Mouse (Mus musculus): ENCODE results near the gene Cfap70.

Gene Cfap70

GRCm38 (mm10) chr14:20451765-20452331, at the start of gene Cfap70:
TSS of gene Cfap70 (minus strand) at chr14:20452226.
- peak; percentile 73 to 93 for DNase-seq (ENCODE audit: inconsistent age in 2 of 2, low spot score in 1 of 2)

GRCm38 (mm10) chr14:20499982-20500381, 48.0 kb upstream of the Cfap70 start:
- no peak for DNase-seq (ENCODE audit: inconsistent age in 2 of 2, low spot score in 1 of 2)

- no peak for DNase-seq (ENCODE audit: inconsistent age in 2 of 2, low spot score in 1 of 2)
Observed at GRCm38 (mm10) chr14:20496603-20497002, 44.6 kb upstream of the Cfap70 start, which contains the start of gene Mss51. TSS of gene Mss51 (minus strand) at chr14:20496901.

- DNase-seq (ENCODE audit: inconsistent age in 2 of 2, low spot score in 1 of 2), result no peak
Observed at GRCm38 (mm10) chr14:20486031-20486430, 34.0 kb upstream of the Cfap70 start.

- no peak for DNase-seq (ENCODE audit: inconsistent age in 2 of 2, low spot score in 1 of 2)
Observed at GRCm38 (mm10) chr14:20482051-20482751, 30.2 kb upstream of the Cfap70 start.

GRCm38 (mm10) chr14:20481211-20481610, 29.2 kb upstream of the Cfap70 start:
- DNase-seq (ENCODE audit: inconsistent age in 2 of 2, low spot score in 1 of 2), result peak; percentile 27 to 50

GRCm38 (mm10) chr14:20480195-20480579, 28.2 kb upstream of the Cfap70 start:
- no peak for DNase-seq (ENCODE audit: inconsistent age in 2 of 2, low spot score in 1 of 2)

- DNase-seq (ENCODE audit: inconsistent age in 2 of 2, low spot score in 1 of 2), result peak; percentile 83 to 95
Observed at GRCm38 (mm10) chr14:20479291-20480194, 27.5 kb upstream of the Cfap70 start, which contains the start of gene Anxa7. TSS of gene Anxa7 (minus strand) at chr14:20480133.

- peak; percentile 55 to 86 for DNase-seq (ENCODE audit: inconsistent age in 2 of 2, low spot score in 1 of 2)
Observed at GRCm38 (mm10) chr14:20478801-20479200, 26.8 kb upstream of the Cfap70 start.

GRCm38 (mm10) chr14:20478385-20478784, 26.4 kb upstream of the Cfap70 start:
- DNase-seq (ENCODE audit: inconsistent age in 2 of 2, low spot score in 1 of 2), result no peak

- DNase-seq (ENCODE audit: inconsistent age in 2 of 2, low spot score in 1 of 2), result peak in 1 of 2 experiments; percentile 39
Observed at GRCm38 (mm10) chr14:20477261-20478025, 25.4 kb upstream of the Cfap70 start.

GRCm38 (mm10) chr14:20460216-20460615, 8.2 kb upstream of the Cfap70 start:
- DNase-seq (ENCODE audit: inconsistent age in 2 of 2, low spot score in 1 of 2), result no peak

GRCm38 (mm10) chr14:20458378-20458777, 6.4 kb upstream of the Cfap70 start:
- no peak for DNase-seq (ENCODE audit: inconsistent age in 2 of 2, low spot score in 1 of 2)

GRCm38 (mm10) chr14:20452929-20453328, 903 bp upstream of the Cfap70 start:
- no peak for DNase-seq (ENCODE audit: inconsistent age in 2 of 2, low spot score in 1 of 2)

GRCm38 (mm10) chr14:20451302-20451701, 724 bp downstream of the Cfap70 start:
- no peak for DNase-seq (ENCODE audit: inconsistent age in 2 of 2, low spot score in 1 of 2)

GRCm38 (mm10) chr14:20447209-20447608, 4.8 kb downstream of the Cfap70 start:
- peak; percentile 15 to 41 for DNase-seq (ENCODE audit: inconsistent age in 2 of 2, low spot score in 1 of 2)

GRCm38 (mm10) chr14:20442252-20442651, 9.8 kb downstream of the Cfap70 start:
- peak; percentile 12 to 42 for DNase-seq (ENCODE audit: inconsistent age in 2 of 2, low spot score in 1 of 2)

- no peak for DNase-seq (ENCODE audit: inconsistent age in 2 of 2, low spot score in 1 of 2)
Observed at GRCm38 (mm10) chr14:20436976-20437375, 15.1 kb downstream of the Cfap70 start.

- DNase-seq (ENCODE audit: inconsistent age in 2 of 2, low spot score in 1 of 2), result no peak
Observed at GRCm38 (mm10) chr14:20432420-20432819, 19.6 kb downstream of the Cfap70 start.

GRCm38 (mm10) chr14:20431726-20432125, 20.3 kb downstream of the Cfap70 start:
- DNase-seq (ENCODE audit: inconsistent age in 2 of 2, low spot score in 1 of 2), result no peak

GRCm38 (mm10) chr14:20429833-20430232, 22.2 kb downstream of the Cfap70 start:
- DNase-seq (ENCODE audit: inconsistent age in 2 of 2, low spot score in 1 of 2), result no peak

Data from adrenal gland, adult (tissue).